Mouse (Mus musculus) hindbrain, embryonic 10.5 days (tissue): Measurements from ENCODE around the gene Acot3. TPM values are rescaled to one million over a fixed set of nuclear protein-coding genes. Genes with fewer than 3 reads are reported as not detected.
"Not testable (repeated sequence)": the region's sequence is repeated elsewhere in the genome, so short reads cannot be mapped to it uniquely, and the experiment has no call there.

ENCODE experiments used
- DNase-seq: peaks from one replicate; pipeline ENCODE4 v3.0.0-alpha.2; 2017; ENCODE audit warnings: low spot score
- H3K27ac ChIP-seq: fragments of 300-500 bp; sonication (generic); 2 replicates; pipeline ENCODE4 v1.5.1; 2016; ENCODE audit warnings: mild to moderate bottlenecking, moderate library complexity
- H3K27me3 ChIP-seq: fragments of 300-500 bp; sonication (generic); 2 replicates; pipeline ENCODE4 v1.6.1; 2016; ENCODE audit warnings: mild to moderate bottlenecking; ENCODE audit not compliant: poor library complexity, insufficient read depth, severe bottlenecking
- H3K36me3 ChIP-seq: fragments of 300-500 bp; sonication (generic); 2 replicates; pipeline ENCODE4 v1.6.1; 2016; ENCODE audit warnings: mild to moderate bottlenecking, moderate library complexity
- H3K4me1 ChIP-seq: fragments of 300-500 bp; sonication (generic); replicated peaks from 2 replicates; pipeline ENCODE4 v1.6.1; 2016; ENCODE audit warnings: mild to moderate bottlenecking
- H3K4me3 ChIP-seq: fragments of 300-500 bp; sonication (generic); 2 replicates; pipeline ENCODE4 v1.5.1; 2016; ENCODE audit warnings: mild to moderate bottlenecking, moderate library complexity
- H3K9me3 ChIP-seq: fragments of 300-500 bp; sonication (generic); 2 replicates; pipeline ENCODE4 v1.6.1; 2016; ENCODE audit warnings: mild to moderate bottlenecking, moderate library complexity
- WGBS: fragments of 180-500 bp; shearing (Covaris S2); methylation state at CpG from one replicate; pipeline ENCODE4 v1.1.7; 2016; 5-methylcytosine and 5-hydroxymethylcytosine counted together
- polyA plus RNA-seq: library from polyadenylated mRNA; unstranded; fragments of >200 nt; fragmentation: Nextera tagmentation; extraction: Ambion mirVana; gene quantifications from 2 replicates; pipeline ENCODE4 v1.2.1, GENCODE M21; 2016

Acot3 gene
- 0.19 and 0.25 TPM in 2 replicates for polyA plus RNA-seq

- Histone ChIP-seq H3K9me3 (peaks cover 20% of the 10 kb centered on the region), H3K4me3 (peak within 1 kb of the TSS; percentile 58; the same call in 1 of the 2 replicates), H3K27ac (no peak within 1 kb of the TSS), H3K36me3 (no peaks in the 10 kb centered on the region), H3K27me3 (peaks cover 35% of the 10 kb centered on the region), H3K4me1 (peaks cover 10% of the 10 kb centered on the region)
- no peak for DNase-seq
- WGBS, result 89% methylated on average over 5 of the region's 5 CpGs
These were observed at the start of gene Acot3 for GRCm38 (mm10) chr12:84051937-84052474. Gene Acot3, plus strand, starts transcription at chr12:84052144.

- Histone ChIP-seq H3K27ac (no peak overlapping the region), H3K4me3 (no peak overlapping the region), H3K36me3 (no peaks in the 10 kb centered on the region), H3K9me3 (peaks cover 5% of the 10 kb centered on the region; the same call in 1 of the 2 replicates), H3K27me3 (no peaks in the 10 kb centered on the region; the same call in 1 of the 2 replicates), H3K4me1 (peaks cover 10% of the 10 kb centered on the region)
- no peak for DNase-seq
- 90% methylated on average over 1 of the region's 1 CpGs for WGBS
These were observed 48.1 kb upstream of the Acot3 start for GRCm38 (mm10) chr12:84003866-84004265.

- no peaks in the 10 kb centered on the region for H3K9me3 ChIP-seq
- no peak overlapping the region for H3K4me3 ChIP-seq
- peak overlapping the region; percentile 85 for H3K27ac ChIP-seq
- no peak for DNase-seq
- H3K27me3 ChIP-seq, result no peaks in the 10 kb centered on the region; the same call in 1 of the 2 replicates
- WGBS, result 89% methylated on average over 12 of the region's 12 CpGs
- H3K36me3 ChIP-seq, result no peaks in the 10 kb centered on the region
- H3K4me1 ChIP-seq, result peaks cover 48% of the 10 kb centered on the region
These were observed 43.7 kb upstream of the Acot3 start for GRCm38 (mm10) chr12:84008251-84008650.

GRCm38 (mm10) chr12:84008729-84009128, 43.2 kb upstream of the Acot3 start:
- no peak for DNase-seq
- Histone ChIP-seq H3K9me3 (no peaks in the 10 kb centered on the region), H3K27me3 (no peaks in the 10 kb centered on the region; the same call in 1 of the 2 replicates), H3K36me3 (no peaks in the 10 kb centered on the region), H3K4me1 (peaks cover 48% of the 10 kb centered on the region), H3K4me3 (peak overlapping the region; percentile 53), H3K27ac (peak overlapping the region; percentile 85)
- WGBS, result 50% methylated on average over 8 of the region's 8 CpGs

GRCm38 (mm10) chr12:84009171-84009965, 42.6 kb upstream of the Acot3 start, which contains the start of gene Acot1:
Gene Acot1, plus strand, starts transcription at chr12:84009490.
- not testable (repeated sequence) for H3K9me3 ChIP-seq, H3K36me3 ChIP-seq, H3K27me3 ChIP-seq
- peak within 1 kb of the TSS; percentile 85 for H3K27ac ChIP-seq
- H3K4me3 ChIP-seq, result peak within 1 kb of the TSS; percentile 53
- DNase-seq, result peak; percentile 82
- WGBS, result 1% methylated on average over 63 of the region's 70 CpGs
- H3K4me1 ChIP-seq, result peaks cover 48% of the 10 kb centered on the region

- peak overlapping the region; percentile 85 for H3K27ac ChIP-seq
- H3K4me1 ChIP-seq, result peaks cover 48% of the 10 kb centered on the region
- no peaks in the 10 kb centered on the region; the same call in 1 of the 2 replicates for H3K27me3 ChIP-seq
- peaks cover 8% of the 10 kb centered on the region for H3K36me3 ChIP-seq
- H3K9me3 ChIP-seq, result no peaks in the 10 kb centered on the region
- H3K4me3 ChIP-seq, result peak overlapping the region; percentile 53
- WGBS, result 81% methylated on average over 3 of the region's 3 CpGs
- DNase-seq, result no peak
These were observed 41.7 kb upstream of the Acot3 start for GRCm38 (mm10) chr12:84010201-84010600.

GRCm38 (mm10) chr12:84011251-84012040, 40.5 kb upstream of the Acot3 start:
- DNase-seq, result peak; percentile 68
- peaks cover 16% of the 10 kb centered on the region for H3K36me3 ChIP-seq
- H3K27ac ChIP-seq, result peak overlapping the region; percentile 45; the same call in 1 of the 2 replicates
- 37% methylated on average over 12 of the region's 12 CpGs for WGBS
- H3K4me1 ChIP-seq, result peaks cover 54% of the 10 kb centered on the region
- no peaks in the 10 kb centered on the region; the same call in 1 of the 2 replicates for H3K27me3 ChIP-seq
- H3K9me3 ChIP-seq, result no peaks in the 10 kb centered on the region
- H3K4me3 ChIP-seq, result peak overlapping the region; percentile 53

GRCm38 (mm10) chr12:84013130-84013529, 38.8 kb upstream of the Acot3 start:
- H3K9me3 ChIP-seq, result no peaks in the 10 kb centered on the region
- no peak for DNase-seq
- no peak overlapping the region for H3K27ac ChIP-seq
- 78% methylated on average over 6 of the region's 6 CpGs for WGBS
- no peak overlapping the region for H3K4me3 ChIP-seq
- H3K27me3 ChIP-seq, result no peaks in the 10 kb centered on the region
- peaks cover 50% of the 10 kb centered on the region for H3K4me1 ChIP-seq
- peaks cover 25% of the 10 kb centered on the region for H3K36me3 ChIP-seq

GRCm38 (mm10) chr12:84013701-84014100, 38.2 kb upstream of the Acot3 start:
- no peak overlapping the region for H3K27ac ChIP-seq
- H3K36me3 ChIP-seq, result peaks cover 30% of the 10 kb centered on the region
- no peaks in the 10 kb centered on the region for H3K9me3 ChIP-seq
- no peak overlapping the region for H3K4me3 ChIP-seq
- WGBS, result 93% methylated on average over 7 of the region's 7 CpGs
- DNase-seq, result no peak
- H3K4me1 ChIP-seq, result peaks cover 45% of the 10 kb centered on the region
- H3K27me3 ChIP-seq, result no peaks in the 10 kb centered on the region

GRCm38 (mm10) chr12:84020528-84020927, 31.4 kb upstream of the Acot3 start:
- peaks cover 21% of the 10 kb centered on the region for H3K36me3 ChIP-seq
- not testable (repeated sequence) for H3K4me3 ChIP-seq, H3K27me3 ChIP-seq, H3K4me1 ChIP-seq, H3K27ac ChIP-seq, DNase-seq, H3K9me3 ChIP-seq
- WGBS, result 79% methylated on average over 7 of the region's 7 CpGs

- H3K4me3 ChIP-seq, DNase-seq, H3K27ac ChIP-seq, H3K27me3 ChIP-seq, H3K4me1 ChIP-seq, H3K9me3 ChIP-seq: not testable (repeated sequence)
- peaks cover 14% of the 10 kb centered on the region for H3K36me3 ChIP-seq
- WGBS, result 94% methylated on average over 4 of the region's 4 CpGs
These were observed 29.7 kb upstream of the Acot3 start for GRCm38 (mm10) chr12:84022266-84022665.

GRCm38 (mm10) chr12:84023052-84023745, 28.7 kb upstream of the Acot3 start:
- no peaks in the 10 kb centered on the region for H3K4me1 ChIP-seq
- no peak for DNase-seq
- H3K27me3 ChIP-seq, result no peaks in the 10 kb centered on the region
- WGBS, result 85% methylated on average over 9 of the region's 9 CpGs
- no peak overlapping the region for H3K27ac ChIP-seq
- H3K36me3 ChIP-seq, result 0 out of 2 replicates have a peak, but pooled peaks cover 7% of the 10 kb centered on the region
- no peaks in the 10 kb centered on the region for H3K9me3 ChIP-seq
- H3K4me3 ChIP-seq, result no peak overlapping the region
